ENCODE assay signal across 8 mouse cellular contexts in genomic region chr4:114405682-114406354, GRCm38 (mm10). TPM values are rescaled to one million over a fixed set of nuclear protein-coding genes. Genes with fewer than 3 reads are reported as not detected.
DNase-seq lines count a peak whose midpoint lies in the region; ATAC-seq and TF ChIP-seq lines count a peak whose summit lies in the region.

No protein-coding gene starts in this region.

- H3K27ac ChIP-seq in ES-E14 (ENCODE audit: insufficient read depth, low read depth, low read length, poor library complexity, severe bottlenecking), result no peak overlapping the region
- no peak overlapping the region for H3K27ac ChIP-seq in olfactory bulb, adult 2 months (ENCODE audit: insufficient read depth, low read depth, low read length)

- no peaks in the 10 kb centered on the region for H3K36me3 ChIP-seq in ES-E14 (ENCODE audit: control insufficient read depth, insufficient read depth, low read length, poor library complexity, severe bottlenecking)

- peak; percentile 82 for TF ChIP-seq CTCF in lung, adult 2 months (IDR thresholded peaks at IDR 0.05; ENCODE audit: insufficient read depth, low read length)
- TF ChIP-seq CTCF in olfactory bulb, adult 2 months (IDR thresholded peaks at IDR 0.05; ENCODE audit: insufficient read depth, low read depth, low read length), result peak; percentile 99

- no peak for TF ChIP-seq POLR2A in lung, adult 2 months (IDR thresholded peaks at IDR 0.05; ENCODE audit: borderline replicate concordance, extremely low read depth, low read depth, low read length)
- no peak for TF ChIP-seq POLR2A in olfactory bulb, adult 2 months (IDR thresholded peaks at IDR 0.05; ENCODE audit: insufficient read depth, low read depth, low read length)

- WGBS in lung, adult 2 months, result under 1% methylated on average over 20 of the region's 74 CpGs
- WGBS in olfactory bulb, adult 2 months, result 1% methylated on average over 40 of the region's 74 CpGs

- H3K4me1 ChIP-seq in ES-E14 (ENCODE audit: control insufficient read depth in 2 of 2, insufficient read depth in 2 of 2, low read length in 2 of 2, poor library complexity in 1 of 2), result no peaks in the 10 kb centered on the region
- no peaks in the 10 kb centered on the region for H3K4me1 ChIP-seq in lung, adult 2 months (ENCODE audit: control insufficient read depth, insufficient read depth, low read length)
- H3K4me1 ChIP-seq in olfactory bulb, adult 2 months (ENCODE audit: control insufficient read depth, insufficient read depth, low read length), result peaks cover 19% of the 10 kb centered on the region

- H3K9me3 ChIP-seq in ES-E14 (ENCODE audit: control insufficient read depth, insufficient read depth, low read depth, low read length), result no peaks in the 10 kb centered on the region

- in situ Hi-C loops in ES-E14 (cut with MboI; ENCODE audit: low sequenced_read_pairs in 2 of 2, unreplicated experiment in 2 of 2), result loop anchor here in 1 of 2 experiments (25.0 kb wide), 1 partner anchor 506 kb away; the partner anchor contains the start of gene Foxd2

- peak; percentile 82 for DNase-seq in ES-E14 (ENCODE audit: low read depth, low spot score)
- peak; percentile 60 for DNase-seq in cerebellum, adult 9-10 months
- peak; percentile 69 to 82 for DNase-seq in layer of hippocampus, adult 8-10 months (ENCODE audit: low spot score in 2 of 2)
- DNase-seq in lung, adult 2 months, result peak; percentile 69
- DNase-seq in testis, postnatal 14 days (ENCODE audit: low spot score), result peak; percentile 87

- peak overlapping the region; percentile 74 to 81 for H3K4me3 ChIP-seq in ES-E14 (ENCODE audit: insufficient read depth in 1 of 2, low read depth in 1 of 2, low read length in 2 of 2, poor library complexity in 1 of 2, severe bottlenecking in 1 of 2)
- H3K4me3 ChIP-seq in lung, adult 2 months (replicated peaks; ENCODE audit: extremely low read depth, low read depth, low read length), result peak overlapping the region; percentile 55
- peak overlapping the region; percentile 56 for H3K4me3 ChIP-seq in olfactory bulb, adult 2 months (ENCODE audit: insufficient read depth, low read depth, low read length)

- ATAC-seq in frontal cortex, adult (ENCODE audit: low TSS enrichment), result peak; percentile 80
- peak; percentile 48 to 77; a peak in 3 of 4 replicates for ATAC-seq in hematopoietic stem cell, adult 5-6 weeks (replicated peaks in 1 of 2; ENCODE audit: insufficient read depth in 1 of 2, low FRiP score in 2 of 2, low TSS enrichment in 1 of 2, low read depth in 1 of 2, poor library complexity in 2 of 2, severe bottlenecking in 2 of 2)

- peak overlapping the region; percentile 71 for H3K9ac ChIP-seq in ES-E14 (ENCODE audit: insufficient read depth, low read depth, low read length, poor library complexity, severe bottlenecking)

TF ChIP-seq in ES-E14, 5 proteins besides CTCF, POLR2A, EP300 and RAD21:
- no peak for TF ChIP-seq ZNF384 (IDR thresholded peaks at IDR 0.05; ENCODE audit: low read depth, low read length)
- TF ChIP-seq HCFC1 (IDR thresholded peaks at IDR 0.05; ENCODE audit: borderline replicate concordance, insufficient read depth, low read length), result no peak
- no peak for TF ChIP-seq ZC3H11A (IDR thresholded peaks at IDR 0.05; ENCODE audit: borderline replicate concordance, low read depth, low read length)
- TF ChIP-seq CHD2 (IDR thresholded peaks at IDR 0.05; ENCODE audit: low read depth, low read length), result no peak
- TF ChIP-seq MAFK (IDR thresholded peaks at IDR 0.05; ENCODE audit: insufficient read depth, low read depth, low read length), result no peak

RNA-seq across cellular contexts. Expression of gene Trabd2b, which starts 0.7 kb away (rescaled TPM):
- total RNA-seq in ES-E14 (2012; rRNA removed), result 0.11 and 0.31 TPM in 2 replicates
- total RNA-seq in hematopoietic stem cell, adult 5-6 weeks (2017), result 0.10 TPM in 1 of 2 replicates, not detected in the other
- 1 to 10 TPM; 1.8 to 2.1 (median 2.1) TPM for total RNA-seq in layer of hippocampus, adult 8-10 months (2022)
- polyA plus RNA-seq in lung, adult 2 months (2012; rRNA removed), result 6.7 and 7.8 TPM in 2 replicates
- polyA plus RNA-seq in olfactory bulb, adult 2 months (2012; ENCODE audit: insufficient read depth, insufficient read length, low replicate concordance, missing spikeins), result not detected in 2 replicates
